Mouse (Mus musculus) forebrain, embryonic 13.5 days (tissue): ENCODE data around the gene C1qa. TPM values are rescaled to one million over a fixed set of nuclear protein-coding genes. Genes with fewer than 3 reads are reported as not detected.

Source experiments
- ATAC-seq: fragments of 200-750 bp; cut with Nextera tagmentation; 2 replicates; pipeline ENCODE4 v1.8.0; 2017
- H3K27ac ChIP-seq: fragments of 300-500 bp; sonication (generic); 2 replicates; pipeline ENCODE4 v1.5.1; 2015; ENCODE audit warnings: inconsistent platforms, mild to moderate bottlenecking, moderate library complexity
- H3K27me3 ChIP-seq: fragments of 300-500 bp; sonication (generic); 2 replicates; pipeline ENCODE4 v1.6.1; 2015; ENCODE audit warnings: mild to moderate bottlenecking, inconsistent platforms
- H3K36me3 ChIP-seq: fragments of 300-500 bp; sonication (generic); 2 replicates; pipeline ENCODE4 v1.6.1; 2015; ENCODE audit warnings: mild to moderate bottlenecking, inconsistent platforms; ENCODE audit not compliant: poor library complexity, severe bottlenecking
- H3K4me1 ChIP-seq: fragments of 300-500 bp; sonication (generic); 2 replicates; pipeline ENCODE4 v1.6.1; 2015; ENCODE audit warnings: inconsistent platforms
- H3K4me2 ChIP-seq: fragments of 300-500 bp; sonication (generic); 2 replicates; pipeline ENCODE4 v1.6.1; 2015; ENCODE audit warnings: inconsistent platforms, mild to moderate bottlenecking, moderate library complexity
- H3K4me3 ChIP-seq: fragments of 300-500 bp; sonication (generic); 2 replicates; pipeline ENCODE4 v1.5.1; 2015; ENCODE audit warnings: mild to moderate bottlenecking, inconsistent platforms
- H3K9ac ChIP-seq: fragments of 300-500 bp; sonication (generic); 2 replicates; pipeline ENCODE4 v1.6.1; 2015; ENCODE audit warnings: mild to moderate bottlenecking, inconsistent platforms
- H3K9me3 ChIP-seq: fragments of 300-500 bp; sonication (generic); replicated peaks from 2 replicates; pipeline ENCODE4 v1.6.1; 2016; ENCODE audit warnings: inconsistent platforms
- WGBS: fragments of 180-500 bp; shearing (Covaris S2); methylation state at CpG from one replicate; pipeline ENCODE4 v1.1.7; 2015; 5-methylcytosine and 5-hydroxymethylcytosine counted together
- polyA plus RNA-seq: library from polyadenylated mRNA; unstranded; fragments of >200 nt; fragmentation: Nextera tagmentation; extraction: Ambion mirVana; gene quantifications from 2 replicates; pipeline ENCODE4 v1.2.1, GENCODE M21; 2015

C1qa gene
- polyA plus RNA-seq, 1 experiment from 2014 or later, result 12.0 TPM

- H3K27me3 ChIP-seq, result peaks cover 4% of the 10 kb centered on the region; the same call in 1 of the 2 replicates
Measured at GRCm38 (mm10) chr4:136876971-136877370, 21.6 kb downstream of the C1qa start.

GRCm38 (mm10) chr4:136875012-136875411 lies 23.6 kb downstream of the C1qa start:
- Histone ChIP-seq H3K4me2 (no peak overlapping the region), H3K9ac (no peak overlapping the region), H3K27me3 (no peaks in the 10 kb centered on the region), H3K36me3 (no peaks in the 10 kb centered on the region), H3K27ac (no peak overlapping the region), H3K4me3 (no peak overlapping the region), H3K9me3 (no peaks in the 10 kb centered on the region), H3K4me1 (no peaks in the 10 kb centered on the region)
- WGBS, result 92% methylated on average over 14 of the region's 14 CpGs
- no peak for ATAC-seq

More at GRCm38 (mm10) chr4:136876971-136877370, 21.6 kb downstream of the C1qa start:
- Histone ChIP-seq H3K9me3 (no peaks in the 10 kb centered on the region), H3K36me3 (no peaks in the 10 kb centered on the region), H3K4me1 (no peaks in the 10 kb centered on the region), H3K4me2 (no peak overlapping the region), H3K4me3 (no peak overlapping the region), H3K9ac (no peak overlapping the region), H3K27ac (no peak overlapping the region)
- ATAC-seq, result peak; percentile 38; the same call in 1 of the 2 replicates
- 21% methylated on average over 7 of the region's 7 CpGs for WGBS

- Histone ChIP-seq H3K27me3 (no peaks in the 10 kb centered on the region), H3K4me3 (no peak overlapping the region), H3K4me2 (no peak overlapping the region), H3K9ac (no peak overlapping the region), H3K4me1 (peaks cover 32% of the 10 kb centered on the region), H3K27ac (no peak overlapping the region), H3K9me3 (no peaks in the 10 kb centered on the region), H3K36me3 (no peaks in the 10 kb centered on the region)
- 88% methylated on average over 6 of the region's 6 CpGs for WGBS
- no peak for ATAC-seq
Measured at GRCm38 (mm10) chr4:136868371-136868770, 30.2 kb downstream of the C1qa start.

- ATAC-seq, result peak; percentile 45; the same call in 1 of the 2 replicates
- Histone ChIP-seq H3K4me2 (no peak overlapping the region), H3K36me3 (no peaks in the 10 kb centered on the region), H3K9me3 (no peaks in the 10 kb centered on the region), H3K27me3 (peaks cover 3% of the 10 kb centered on the region; the same call in 1 of the 2 replicates), H3K4me1 (peaks cover 36% of the 10 kb centered on the region), H3K9ac (no peak overlapping the region), H3K27ac (peak overlapping the region; percentile 48), H3K4me3 (no peak overlapping the region)
- 15% methylated on average over 10 of the region's 12 CpGs for WGBS
Measured at GRCm38 (mm10) chr4:136867690-136868345, 30.8 kb downstream of the C1qa start.

GRCm38 (mm10) chr4:136865531-136865930 lies 33.1 kb downstream of the C1qa start:
- H3K4me2 ChIP-seq, result peak overlapping the region; percentile 32

GRCm38 (mm10) chr4:136864751-136865470 lies 33.7 kb downstream of the C1qa start:
- WGBS, result 4% methylated on average over 15 of the region's 15 CpGs
- no peak overlapping the region for H3K4me3 ChIP-seq
- H3K9me3 ChIP-seq, result no peaks in the 10 kb centered on the region
- H3K4me1 ChIP-seq, result peaks cover 56% of the 10 kb centered on the region
- peak; percentile 25; the same call in 1 of the 2 replicates for ATAC-seq
- H3K27ac ChIP-seq, result peak overlapping the region; percentile 68
- H3K9ac ChIP-seq, result no peak overlapping the region
- peak overlapping the region; percentile 32 for H3K4me2 ChIP-seq
- no peaks in the 10 kb centered on the region for H3K36me3 ChIP-seq
- peaks cover 3% of the 10 kb centered on the region; the same call in 1 of the 2 replicates for H3K27me3 ChIP-seq

More at GRCm38 (mm10) chr4:136865531-136865930, 33.1 kb downstream of the C1qa start:
- H3K4me3 ChIP-seq, result no peak overlapping the region
- peak overlapping the region; percentile 68 for H3K27ac ChIP-seq
- no peaks in the 10 kb centered on the region for H3K9me3 ChIP-seq
- H3K27me3 ChIP-seq, result peaks cover 3% of the 10 kb centered on the region; the same call in 1 of the 2 replicates
- peaks cover 56% of the 10 kb centered on the region for H3K4me1 ChIP-seq
- no peaks in the 10 kb centered on the region for H3K36me3 ChIP-seq
- no peak for ATAC-seq
- 59% methylated on average over 5 of the region's 5 CpGs for WGBS
- no peak overlapping the region for H3K9ac ChIP-seq

GRCm38 (mm10) chr4:136863517-136863916 lies 35.1 kb downstream of the C1qa start:
- H3K36me3 ChIP-seq, result no peaks in the 10 kb centered on the region

GRCm38 (mm10) chr4:136862411-136862810 lies 36.2 kb downstream of the C1qa start:
- ATAC-seq, result no peak
- Histone ChIP-seq H3K4me3 (no peak overlapping the region), H3K9me3 (no peaks in the 10 kb centered on the region), H3K27ac (peak overlapping the region; percentile 70), H3K4me1 (peaks cover 47% of the 10 kb centered on the region), H3K27me3 (peaks cover 3% of the 10 kb centered on the region; the same call in 1 of the 2 replicates), H3K4me2 (no peak overlapping the region), H3K36me3 (no peaks in the 10 kb centered on the region), H3K9ac (no peak overlapping the region)
- WGBS, result 76% methylated on average over 2 of the region's 2 CpGs

More at GRCm38 (mm10) chr4:136863517-136863916, 35.1 kb downstream of the C1qa start:
- no peak for ATAC-seq
- WGBS, result 41% methylated on average over 9 of the region's 9 CpGs
- H3K4me2 ChIP-seq, result no peak overlapping the region
- H3K27me3 ChIP-seq, result peaks cover 3% of the 10 kb centered on the region; the same call in 1 of the 2 replicates
- no peak overlapping the region for H3K27ac ChIP-seq
- no peaks in the 10 kb centered on the region for H3K9me3 ChIP-seq
- no peak overlapping the region for H3K4me3 ChIP-seq
- peaks cover 56% of the 10 kb centered on the region for H3K4me1 ChIP-seq
- H3K9ac ChIP-seq, result no peak overlapping the region

GRCm38 (mm10) chr4:136861806-136862205 lies 36.8 kb downstream of the C1qa start:
- peaks cover 43% of the 10 kb centered on the region for H3K4me1 ChIP-seq
- 3% methylated on average over 17 of the region's 17 CpGs for WGBS
- peak; percentile 50 for ATAC-seq
- H3K27me3 ChIP-seq, result peaks cover 3% of the 10 kb centered on the region; the same call in 1 of the 2 replicates
- peak overlapping the region; percentile 32; the same call in 1 of the 2 replicates for H3K9ac ChIP-seq
- peak overlapping the region; percentile 3; the same call in 1 of the 2 replicates for H3K4me2 ChIP-seq
- H3K4me3 ChIP-seq, result no peak overlapping the region
- peak overlapping the region; percentile 70 for H3K27ac ChIP-seq
- no peaks in the 10 kb centered on the region for H3K9me3 ChIP-seq
- no peaks in the 10 kb centered on the region for H3K36me3 ChIP-seq

GRCm38 (mm10) chr4:136860022-136860421 lies 38.6 kb downstream of the C1qa start:
- no peak overlapping the region for H3K9ac ChIP-seq
- H3K4me2 ChIP-seq, result no peak overlapping the region
- no peak for ATAC-seq
- 92% methylated on average over 7 of the region's 7 CpGs for WGBS
- H3K4me1 ChIP-seq, result peaks cover 36% of the 10 kb centered on the region
- no peaks in the 10 kb centered on the region for H3K9me3 ChIP-seq
- peaks cover 3% of the 10 kb centered on the region; the same call in 1 of the 2 replicates for H3K27me3 ChIP-seq
- H3K27ac ChIP-seq, result no peak overlapping the region
- no peaks in the 10 kb centered on the region for H3K36me3 ChIP-seq
- H3K4me3 ChIP-seq, result no peak overlapping the region

- H3K27ac ChIP-seq, result no peak overlapping the region
- H3K4me3 ChIP-seq, result no peak overlapping the region
- no peaks in the 10 kb centered on the region for H3K27me3 ChIP-seq
- H3K4me1 ChIP-seq, result no peaks in the 10 kb centered on the region
- no peaks in the 10 kb centered on the region for H3K36me3 ChIP-seq
- H3K9me3 ChIP-seq, result no peaks in the 10 kb centered on the region
- ATAC-seq, result no peak
- no peak overlapping the region for H3K9ac ChIP-seq
- no peak overlapping the region for H3K4me2 ChIP-seq
- 24% methylated on average over 6 of the region's 6 CpGs for WGBS
Measured at GRCm38 (mm10) chr4:136855081-136855480, 43.5 kb downstream of the C1qa start.

GRCm38 (mm10) chr4:136852989-136853388 lies 45.6 kb downstream of the C1qa start:
- H3K36me3 ChIP-seq, result no peaks in the 10 kb centered on the region
- WGBS, result 87% methylated on average over 12 of the region's 12 CpGs
- H3K27me3 ChIP-seq, result peaks cover 2% of the 10 kb centered on the region; the same call in 1 of the 2 replicates
- H3K4me1 ChIP-seq, result 0 out of 2 replicates have a peak, but pooled peaks cover 4% of the 10 kb centered on the region
- H3K4me2 ChIP-seq, result no peak overlapping the region
- H3K9me3 ChIP-seq, result no peaks in the 10 kb centered on the region
- no peak overlapping the region for H3K9ac ChIP-seq
- H3K27ac ChIP-seq, result no peak overlapping the region
- no peak overlapping the region for H3K4me3 ChIP-seq
- no peak for ATAC-seq
